Comparison of ENCODE assay signal across 15 mouse cellular contexts in genomic region chr8:84617005-84617404, GRCm38 (mm10). TPM values are rescaled to one million over a fixed set of nuclear protein-coding genes. Genes with fewer than 3 reads are reported as not detected.
DNase-seq lines count a peak whose midpoint lies in the region; ATAC-seq and TF ChIP-seq lines count a peak whose summit lies in the region.
"Had no signal": no experiment of that assay in that cellular context is flagged by ENCODE, and none has a peak within 500 bp of the region (broad histone marks: within the 10 kb centered on the region; RNA-seq: fewer than 3 reads in every experiment).

No protein-coding gene starts in this region.

- 41% methylated on average over 22 of the region's 22 CpGs for WGBS in hindbrain, embryonic 11.5 days
- 32% methylated on average over 22 of the region's 22 CpGs for WGBS in hindbrain, embryonic 14.5 days
- WGBS in embryonic facial prominence, embryonic 10.5 days = 47% methylated on average over 22 of the region's 22 CpGs
- 42% methylated on average over 22 of the region's 22 CpGs for WGBS in limb, embryonic 14.5 days

- H3K4me3 ChIP-seq in hindbrain, embryonic 11.5 days (ENCODE audit: low read depth, low read length) = no peak overlapping the region
- no peak overlapping the region for H3K4me3 ChIP-seq in hindbrain, embryonic 14.5 days (replicated peaks; ENCODE audit: low read length)
- H3K4me3 ChIP-seq in embryonic facial prominence, embryonic 10.5 days = no peak overlapping the region
- no peak overlapping the region for H3K4me3 ChIP-seq in limb, embryonic 14.5 days (replicated peaks; ENCODE audit: low read length)
- H3K4me3 ChIP-seq: liver, embryonic 12.5 days had no signal

- no peaks in the 10 kb centered on the region for H3K27me3 ChIP-seq in hindbrain, embryonic 11.5 days (ENCODE audit: control insufficient read depth, insufficient read depth, low read length)
- H3K27me3 ChIP-seq in hindbrain, embryonic 14.5 days (ENCODE audit: control insufficient read depth, insufficient read depth, low read length) = no peaks in the 10 kb centered on the region
- H3K27me3 ChIP-seq in embryonic facial prominence, embryonic 10.5 days (replicated peaks; ENCODE audit: low read depth, poor library complexity, severe bottlenecking) = peaks cover 65% of the 10 kb centered on the region
- no peaks in the 10 kb centered on the region for H3K27me3 ChIP-seq in limb, embryonic 14.5 days (ENCODE audit: control insufficient read depth, insufficient read depth, low read length)

- peak; percentile 36; the same call in 1 of the 2 replicates for ATAC-seq in hindbrain, embryonic 11.5 days (ENCODE audit: low FRiP score)
- no peak for ATAC-seq in hindbrain, embryonic 14.5 days (ENCODE audit: low FRiP score)
- ATAC-seq in limb, embryonic 14.5 days (ENCODE audit: low FRiP score, low read depth) = 0 out of 2 replicates have a peak, but pooled peaks have one; percentile 16
- ATAC-seq: liver, embryonic 12.5 days had no signal

- no peak overlapping the region for H3K4me2 ChIP-seq in hindbrain, embryonic 11.5 days (replicated peaks; ENCODE audit: low read depth, low read length)
- H3K4me2 ChIP-seq in hindbrain, embryonic 14.5 days (replicated peaks) = no peak overlapping the region
- no peak overlapping the region; the same call in 1 of the 2 replicates for H3K4me2 ChIP-seq in limb, embryonic 14.5 days (replicated peaks; ENCODE audit: low read depth, low read length, severe bottlenecking)
- H3K4me2 ChIP-seq: liver, embryonic 12.5 days had no signal

- H3K9me3 ChIP-seq in hindbrain, embryonic 11.5 days (ENCODE audit: control insufficient read depth, low read length) = no peaks in the 10 kb centered on the region
- H3K9me3 ChIP-seq in hindbrain, embryonic 14.5 days (ENCODE audit: control insufficient read depth, low read length) = no peaks in the 10 kb centered on the region
- no peaks in the 10 kb centered on the region for H3K9me3 ChIP-seq in embryonic facial prominence, embryonic 10.5 days
- H3K9me3 ChIP-seq in limb, embryonic 14.5 days (ENCODE audit: control insufficient read depth, low read length) = no peaks in the 10 kb centered on the region
- H3K9me3 ChIP-seq: liver, embryonic 12.5 days had no signal

- TF ChIP-seq POLR2A in limb, embryonic 14.5 days (IDR thresholded peaks at IDR 0.05; ENCODE audit: borderline replicate concordance, extremely low read depth, insufficient read depth, insufficient read length) = no peak

- DNase-seq in embryo, embryonic 10 days (ENCODE audit: low spot score) = peak; percentile 11
- DNase-seq in embryo, embryonic 9.5 days (ENCODE audit: extremely low spot score) = no peak
- DNase-seq in hindbrain, embryonic 11.5 days (ENCODE audit: low spot score) = no peak
- no peak for DNase-seq in hindbrain, embryonic 14.5 days (ENCODE audit: low spot score)
- no peak for DNase-seq in embryonic facial prominence, embryonic 10.5 days (ENCODE audit: low spot score)
- no peak for DNase-seq in limb, embryonic 14.5 days (ENCODE audit: low spot score)
- DNase-seq in urinary bladder, postnatal 14 days (ENCODE audit: low spot score) = no peak
- no peak for DNase-seq in lung, postnatal 4 days
- DNase-seq: B cell, adult 2 months; cerebellum, adult 9-10 months; kidney, postnatal 14 days; lung, postnatal 10 days; spleen, adult 18-20 months had no signal

- peaks cover 7% of the 10 kb centered on the region for H3K4me1 ChIP-seq in hindbrain, embryonic 11.5 days (replicated peaks; ENCODE audit: control insufficient read depth, insufficient read depth, low read length)
- 0 out of 2 replicates have a peak, but pooled peaks cover 5% of the 10 kb centered on the region for H3K4me1 ChIP-seq in hindbrain, embryonic 14.5 days (replicated peaks; ENCODE audit: control insufficient read depth, insufficient read depth, low read length)
- H3K4me1 ChIP-seq in embryonic facial prominence, embryonic 10.5 days = peaks cover 28% of the 10 kb centered on the region
- peaks cover 6% of the 10 kb centered on the region; the same call in 1 of the 2 replicates for H3K4me1 ChIP-seq in limb, embryonic 14.5 days (ENCODE audit: control insufficient read depth, insufficient read depth, low read length)
- H3K4me1 ChIP-seq: liver, embryonic 12.5 days had no signal

- no peaks in the 10 kb centered on the region for H3K36me3 ChIP-seq in hindbrain, embryonic 11.5 days (ENCODE audit: control insufficient read depth, insufficient read depth, low read length)
- peaks cover 20% of the 10 kb centered on the region for H3K36me3 ChIP-seq in hindbrain, embryonic 14.5 days (replicated peaks; ENCODE audit: control insufficient read depth, insufficient read depth)
- no peaks in the 10 kb centered on the region for H3K36me3 ChIP-seq in embryonic facial prominence, embryonic 10.5 days (replicated peaks)
- H3K36me3 ChIP-seq in limb, embryonic 14.5 days (ENCODE audit: control insufficient read depth, insufficient read depth, low read length) = no peaks in the 10 kb centered on the region
- H3K36me3 ChIP-seq: liver, embryonic 12.5 days had no signal

- peak overlapping the region; percentile 9; the same call in 1 of the 2 replicates for H3K27ac ChIP-seq in hindbrain, embryonic 11.5 days (ENCODE audit: low read depth, low read length)
- H3K27ac ChIP-seq in hindbrain, embryonic 14.5 days = no peak overlapping the region
- peak overlapping the region; percentile 70 for H3K27ac ChIP-seq in embryonic facial prominence, embryonic 10.5 days (replicated peaks)
- H3K27ac ChIP-seq in limb, embryonic 14.5 days (replicated peaks; ENCODE audit: low read depth, low read length) = peak overlapping the region; percentile 63
- H3K27ac ChIP-seq: liver, embryonic 12.5 days; stomach, postnatal 0 days had no signal

- H3K9ac ChIP-seq in hindbrain, embryonic 11.5 days (ENCODE audit: low read depth, low read length) = peak overlapping the region; percentile 34; the same call in 1 of the 2 replicates
- H3K9ac ChIP-seq in hindbrain, embryonic 14.5 days = no peak overlapping the region
- H3K9ac ChIP-seq in limb, embryonic 14.5 days (ENCODE audit: low read depth, low read length, severe bottlenecking) = no peak overlapping the region
- H3K9ac ChIP-seq: liver, embryonic 12.5 days had no signal

RNA-seq across cellular contexts. Expression of gene Ier2, which starts 45.6 kb away (rescaled TPM):
- 60.5 and 61.5 TPM in 2 replicates for polyA plus RNA-seq in hindbrain, embryonic 11.5 days (2014; fragmentation: Nextera tagmentation; extraction: Ambion mirVana)
- 17.4 and 20.1 TPM in 2 replicates for polyA plus RNA-seq in hindbrain, embryonic 14.5 days (2014; fragmentation: Nextera tagmentation; extraction: Ambion mirVana)
- polyA plus RNA-seq in embryonic facial prominence, embryonic 10.5 days (2016; fragmentation: Nextera tagmentation; extraction: Ambion mirVana) = 140 and 148 TPM in 2 replicates
- polyA plus RNA-seq in limb, embryonic 14.5 days (2012; rRNA removed) = 33.3 and 38.2 TPM in 2 replicates
- 66.0 and 70.1 TPM in 2 replicates for polyA plus RNA-seq in limb, embryonic 14.5 days (2014; fragmentation: Nextera tagmentation; extraction: Ambion mirVana)
